Mouse (Mus musculus): ENCODE measurements around the gene Galnt10. TPM values are rescaled to one million over a fixed set of nuclear protein-coding genes. Genes with fewer than 3 reads are reported as not detected.

Galnt10 gene
- polyA plus RNA-seq, 1 experiment from 2014 or later = 13.0 TPM

- Histone ChIP-seq H3K4me2 (no peak overlapping the region), H3K9me3 (no peaks in the 10 kb centered on the region), H3K4me1 (replicated peaks) (peaks cover 38% of the 10 kb centered on the region), H3K27ac (replicated peaks) (no peak overlapping the region), H3K36me3 (no peaks in the 10 kb centered on the region), H3K4me3 (no peak overlapping the region), H3K9ac (no peak overlapping the region), H3K27me3 (no peaks in the 10 kb centered on the region)
- ATAC-seq (ENCODE audit: low read depth) = no peak
- 38% methylated on average over 14 of the region's 14 CpGs for WGBS
Measured at GRCm38 (mm10) chr11:57779824-57780223, 134.6 kb downstream of the Galnt10 start.

- Histone ChIP-seq H3K4me3 (no peak overlapping the region), H3K4me2 (no peak overlapping the region), H3K9ac (peak overlapping the region; percentile 53), H3K36me3 (no peaks in the 10 kb centered on the region), H3K27me3 (no peaks in the 10 kb centered on the region; the same call in 1 of the 2 replicates), H3K27ac (replicated peaks) (peak overlapping the region; percentile 57), H3K4me1 (replicated peaks) (peaks cover 17% of the 10 kb centered on the region), H3K9me3 (no peaks in the 10 kb centered on the region)
- WGBS = 36% methylated on average over 18 of the region's 18 CpGs
- peak; percentile 74 for ATAC-seq (ENCODE audit: low read depth)
Measured at GRCm38 (mm10) chr11:57786616-57787418, 141.6 kb downstream of the Galnt10 start.

- no peak overlapping the region for H3K4me2 ChIP-seq
- H3K27ac ChIP-seq (replicated peaks) = no peak overlapping the region
- H3K4me1 ChIP-seq (replicated peaks) = peaks cover 17% of the 10 kb centered on the region
- H3K9me3 ChIP-seq = no peaks in the 10 kb centered on the region
- no peaks in the 10 kb centered on the region for H3K36me3 ChIP-seq
- no peak for ATAC-seq (ENCODE audit: low read depth)
- no peak overlapping the region for H3K4me3 ChIP-seq
- 44% methylated on average over 3 of the region's 3 CpGs for WGBS
- no peak overlapping the region for H3K9ac ChIP-seq
- H3K27me3 ChIP-seq = no peaks in the 10 kb centered on the region; the same call in 1 of the 2 replicates
Measured at GRCm38 (mm10) chr11:57787913-57788312, 142.7 kb downstream of the Galnt10 start.

GRCm38 (mm10) chr11:57790866-57791535 lies 145.8 kb downstream of the Galnt10 start:
- WGBS = 20% methylated on average over 21 of the region's 21 CpGs
- Histone ChIP-seq H3K4me3 (no peak overlapping the region), H3K4me1 (replicated peaks) (peaks cover 16% of the 10 kb centered on the region), H3K27me3 (no peaks in the 10 kb centered on the region), H3K9ac (no peak overlapping the region), H3K9me3 (no peaks in the 10 kb centered on the region), H3K4me2 (no peak overlapping the region), H3K27ac (replicated peaks) (no peak overlapping the region), H3K36me3 (no peaks in the 10 kb centered on the region)
- ATAC-seq (ENCODE audit: low read depth) = no peak

GRCm38 (mm10) chr11:57795086-57795485 lies 149.8 kb downstream of the Galnt10 start:
- no peak for ATAC-seq (ENCODE audit: low read depth)
- WGBS = 52% methylated on average over 6 of the region's 6 CpGs
- Histone ChIP-seq H3K4me3 (no peak overlapping the region), H3K27me3 (no peaks in the 10 kb centered on the region), H3K9me3 (no peaks in the 10 kb centered on the region), H3K9ac (no peak overlapping the region), H3K27ac (replicated peaks) (no peak overlapping the region), H3K4me2 (no peak overlapping the region), H3K4me1 (replicated peaks) (peaks cover 4% of the 10 kb centered on the region; the same call in 1 of the 2 replicates), H3K36me3 (no peaks in the 10 kb centered on the region)

DNA sequence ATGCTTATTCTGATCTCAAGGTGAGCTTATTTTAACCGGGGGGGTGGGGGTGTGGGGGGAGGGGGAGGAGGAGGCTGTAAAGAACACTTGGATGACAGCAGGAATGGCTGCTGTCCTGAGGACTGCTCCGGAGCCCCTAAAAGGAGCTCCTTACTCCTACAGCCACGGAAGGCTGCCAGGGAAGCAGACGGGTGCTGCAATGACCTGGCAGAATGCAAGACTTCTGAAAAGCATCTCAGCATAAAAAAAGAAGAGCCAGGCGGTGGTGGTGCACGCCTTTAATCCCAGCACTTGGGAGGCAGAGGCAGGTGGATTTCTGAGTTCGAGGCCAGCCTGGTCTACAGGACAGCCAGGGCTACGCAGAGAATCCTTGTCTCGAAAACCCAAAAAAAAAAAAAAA lies 152.6 kb downstream of the Galnt10 start:
- no peak overlapping the region for H3K27ac ChIP-seq (replicated peaks)
- H3K9me3 ChIP-seq = no peaks in the 10 kb centered on the region
- no peak overlapping the region for H3K4me3 ChIP-seq
- no peak for ATAC-seq (ENCODE audit: low read depth)
- H3K27me3 ChIP-seq = no peaks in the 10 kb centered on the region
- H3K9ac ChIP-seq = no peak overlapping the region
- WGBS = 86% methylated on average over 8 of the region's 9 CpGs
- no peak overlapping the region for H3K4me2 ChIP-seq
- no peaks in the 10 kb centered on the region for H3K36me3 ChIP-seq
- peaks cover 20% of the 10 kb centered on the region for H3K4me1 ChIP-seq (replicated peaks)

GRCm38 (mm10) chr11:57799456-57799855 lies 154.2 kb downstream of the Galnt10 start:
- Histone ChIP-seq H3K36me3 (no peaks in the 10 kb centered on the region), H3K27me3 (no peaks in the 10 kb centered on the region), H3K27ac (replicated peaks) (no peak overlapping the region), H3K9ac (no peak overlapping the region), H3K4me3 (no peak overlapping the region), H3K9me3 (no peaks in the 10 kb centered on the region), H3K4me1 (replicated peaks) (peaks cover 33% of the 10 kb centered on the region), H3K4me2 (no peak overlapping the region)
- no peak for ATAC-seq (ENCODE audit: low read depth)
- 82% methylated on average over 10 of the region's 10 CpGs for WGBS

- 13% methylated on average over 22 of the region's 22 CpGs for WGBS
- H3K27ac ChIP-seq (replicated peaks) = peak overlapping the region; percentile 72
Measured at GRCm38 (mm10) chr11:57800266-57800951, 155.2 kb downstream of the Galnt10 start.

DNA sequence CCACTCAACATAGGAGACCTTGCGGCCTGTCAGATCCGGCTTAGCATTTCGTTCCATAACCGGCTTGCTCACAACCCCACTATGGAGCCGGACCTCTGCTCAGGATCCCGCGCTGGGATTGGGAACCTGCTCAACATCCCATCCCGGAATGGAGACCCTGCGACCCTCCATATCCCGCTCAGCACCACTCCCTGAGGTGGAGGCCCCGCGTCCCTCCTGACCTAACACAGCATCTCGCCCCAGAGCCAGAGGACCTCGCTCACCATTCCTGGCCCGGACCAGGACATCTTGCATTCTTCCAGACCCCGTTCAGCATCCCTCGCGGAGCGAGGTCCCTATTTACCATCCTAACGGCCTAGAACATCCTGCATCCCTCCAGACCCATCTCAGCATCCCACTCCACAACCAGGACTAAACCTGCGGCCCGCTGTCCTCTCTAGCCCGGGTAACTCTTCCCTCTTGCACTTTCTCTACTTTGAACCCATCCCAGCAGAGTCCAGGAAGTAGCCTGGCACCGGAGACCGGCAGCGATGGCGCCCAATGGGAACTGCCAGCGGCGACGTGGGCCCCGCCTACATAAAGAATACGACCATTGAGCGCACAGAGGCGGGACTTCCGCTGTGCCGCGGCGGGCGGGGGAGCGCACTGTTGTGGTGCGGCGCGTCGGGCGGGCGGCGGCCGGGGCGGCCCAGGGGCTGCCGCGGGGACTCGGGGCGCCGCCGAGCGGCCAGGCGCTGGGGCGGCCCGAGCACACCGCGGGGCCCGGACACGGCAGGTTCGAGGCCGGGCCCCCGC lies 155.9 kb downstream of the Galnt10 start, which contains the start of gene Sap30l:
TSS of gene Sap30l (plus strand) at position 667 of the 795 bp plus-strand sequence.
- Histone ChIP-seq H3K4me3 (peak within 1 kb of the TSS; percentile 98), H3K9ac (peak within 1 kb of the TSS; percentile 93), H3K4me2 (peak within 1 kb of the TSS; percentile 98), H3K4me1 (replicated peaks) (peaks cover 45% of the 10 kb centered on the region), H3K36me3 (no peaks in the 10 kb centered on the region), H3K27ac (replicated peaks) (peak within 1 kb of the TSS; percentile 75), H3K27me3 (no peaks in the 10 kb centered on the region), H3K9me3 (no peaks in the 10 kb centered on the region)
- under 1% methylated on average over 62 of the region's 66 CpGs for WGBS
- ATAC-seq (ENCODE audit: low read depth) = peak; percentile 98

More at GRCm38 (mm10) chr11:57800266-57800951, 155.2 kb downstream of the Galnt10 start:
- no peak for ATAC-seq (ENCODE audit: low read depth)
- Histone ChIP-seq H3K4me1 (replicated peaks) (peaks cover 39% of the 10 kb centered on the region), H3K27me3 (no peaks in the 10 kb centered on the region), H3K9ac (peak overlapping the region; percentile 93), H3K9me3 (no peaks in the 10 kb centered on the region), H3K4me2 (peak overlapping the region; percentile 98), H3K4me3 (peak overlapping the region; percentile 98), H3K36me3 (no peaks in the 10 kb centered on the region)

- Histone ChIP-seq H3K27ac (replicated peaks) (peak overlapping the region; percentile 75), H3K9me3 (no peaks in the 10 kb centered on the region), H3K4me3 (peak overlapping the region; percentile 98), H3K9ac (peak overlapping the region; percentile 93), H3K4me1 (replicated peaks) (peaks cover 48% of the 10 kb centered on the region), H3K27me3 (no peaks in the 10 kb centered on the region), H3K4me2 (peak overlapping the region; percentile 98), H3K36me3 (no peaks in the 10 kb centered on the region)
- ATAC-seq (ENCODE audit: low read depth) = peak; percentile 75
- WGBS = under 1% methylated on average over 79 of the region's 85 CpGs
Measured at GRCm38 (mm10) chr11:57801766-57802510, 156.7 kb downstream of the Galnt10 start.

DNA sequence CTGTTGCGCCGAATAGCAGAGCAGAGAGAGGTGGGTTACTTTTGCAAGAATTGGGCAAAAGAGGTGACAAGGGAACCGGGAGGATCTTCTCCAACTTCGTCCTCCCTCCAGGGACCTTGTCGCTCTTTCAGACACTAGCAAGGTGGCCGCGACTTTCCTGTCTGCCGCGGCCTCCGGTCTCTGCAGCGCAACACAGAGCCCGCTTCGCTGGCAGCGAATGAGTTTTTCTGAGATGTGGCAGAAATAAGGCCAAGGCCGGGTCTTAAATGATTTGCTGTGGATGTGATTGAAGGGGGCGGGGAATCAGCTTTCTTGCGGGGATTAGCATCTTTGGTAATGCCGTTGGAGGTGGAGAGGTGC lies 157.2 kb downstream of the Galnt10 start:
- Histone ChIP-seq H3K4me2 (peak overlapping the region; percentile 98), H3K9ac (peak overlapping the region; percentile 93), H3K27ac (replicated peaks) (peak overlapping the region; percentile 75; the same call in 1 of the 2 replicates), H3K4me1 (replicated peaks) (peaks cover 48% of the 10 kb centered on the region), H3K9me3 (no peaks in the 10 kb centered on the region), H3K36me3 (peaks cover 3% of the 10 kb centered on the region; the same call in 1 of the 2 replicates), H3K27me3 (no peaks in the 10 kb centered on the region), H3K4me3 (peak overlapping the region; percentile 98)
- WGBS = under 1% methylated on average over 18 of the region's 18 CpGs
- ATAC-seq (ENCODE audit: low read depth) = no peak
